ENCODE assay signal across 10 mouse cellular contexts in genomic region chr8:76972947-76973552, GRCm38 (mm10).
A peak's percentile ranks its signal among the peaks of the same experiment; 100 is the strongest.
DNase-seq lines count a peak whose midpoint lies in the region; ATAC-seq lines count a peak whose summit lies in the region.
"Had no signal": no experiment of that assay in that cellular context is flagged by ENCODE, and none has a peak within 500 bp of the region (broad histone marks: within the 10 kb centered on the region; RNA-seq: fewer than 3 reads in every experiment).

No protein-coding gene starts in this region.

- H3K4me2 ChIP-seq in hindbrain, embryonic 14.5 days (replicated peaks) = no peak overlapping the region
- H3K4me2 ChIP-seq in neural tube, embryonic 13.5 days = no peak overlapping the region
- H3K4me2 ChIP-seq: embryonic facial prominence, embryonic 12.5 days had no signal

- WGBS in hindbrain, embryonic 14.5 days = 34% methylated on average over 8 of the region's 8 CpGs
- 52% methylated on average over 8 of the region's 8 CpGs for WGBS in neural tube, embryonic 13.5 days

- H3K27ac ChIP-seq in hindbrain, embryonic 14.5 days = no peak overlapping the region
- H3K27ac ChIP-seq in neural tube, embryonic 13.5 days (replicated peaks) = no peak overlapping the region; the same call in 1 of the 2 replicates
- H3K27ac ChIP-seq: embryonic facial prominence, embryonic 12.5 days had no signal

- ATAC-seq in hindbrain, embryonic 14.5 days (ENCODE audit: low FRiP score) = peak; percentile 78
- peak; percentile 69; the same call in 1 of the 2 replicates for ATAC-seq in neural tube, embryonic 13.5 days (ENCODE audit: low read depth)
- ATAC-seq in erythroblast, adult 5-6 weeks (replicated peaks; ENCODE audit: low FRiP score, poor library complexity, severe bottlenecking) = no peak

- DNase-seq in frontal cortex, postnatal 10 days (ENCODE audit: low spot score in 2 of 2) = peak; percentile 10 to 24
- no peak for DNase-seq in frontal cortex, postnatal 25 days (ENCODE audit: low spot score in 2 of 2)
- DNase-seq in right cerebral cortex, postnatal 4 days = peak; percentile 43
- no peak for DNase-seq in right cerebral cortex, adult 18-20 months
- DNase-seq in hindbrain, embryonic 14.5 days (ENCODE audit: low spot score) = peak; percentile 59
- DNase-seq in urinary bladder, postnatal 25 days (ENCODE audit: low spot score) = no peak

- peaks cover 5% of the 10 kb centered on the region; the same call in 1 of the 2 replicates for H3K4me1 ChIP-seq in hindbrain, embryonic 14.5 days (replicated peaks; ENCODE audit: control insufficient read depth, insufficient read depth, low read length)
- H3K4me1 ChIP-seq in neural tube, embryonic 13.5 days (replicated peaks) = peaks cover 9% of the 10 kb centered on the region; the same call in 1 of the 2 replicates
- H3K4me1 ChIP-seq: embryonic facial prominence, embryonic 12.5 days had no signal

- no peak overlapping the region for H3K4me3 ChIP-seq in hindbrain, embryonic 14.5 days (replicated peaks; ENCODE audit: low read length)
- H3K4me3 ChIP-seq in neural tube, embryonic 13.5 days = no peak overlapping the region
- H3K4me3 ChIP-seq: embryonic facial prominence, embryonic 12.5 days had no signal

- H3K9ac ChIP-seq in hindbrain, embryonic 14.5 days = no peak overlapping the region
- H3K9ac ChIP-seq in neural tube, embryonic 13.5 days = no peak overlapping the region
- H3K9ac ChIP-seq: embryonic facial prominence, embryonic 12.5 days had no signal

- no peaks in the 10 kb centered on the region for H3K36me3 ChIP-seq in hindbrain, embryonic 14.5 days (replicated peaks; ENCODE audit: control insufficient read depth, insufficient read depth)
- no peaks in the 10 kb centered on the region for H3K36me3 ChIP-seq in neural tube, embryonic 13.5 days
- H3K36me3 ChIP-seq: embryonic facial prominence, embryonic 12.5 days had no signal

- no peaks in the 10 kb centered on the region for H3K9me3 ChIP-seq in hindbrain, embryonic 14.5 days (ENCODE audit: control insufficient read depth, low read length)
- H3K9me3 ChIP-seq in neural tube, embryonic 13.5 days = no peaks in the 10 kb centered on the region
- H3K9me3 ChIP-seq: embryonic facial prominence, embryonic 12.5 days had no signal

- no peaks in the 10 kb centered on the region for H3K27me3 ChIP-seq in hindbrain, embryonic 14.5 days (ENCODE audit: control insufficient read depth, insufficient read depth, low read length)
- H3K27me3 ChIP-seq in neural tube, embryonic 13.5 days = no peaks in the 10 kb centered on the region
- H3K27me3 ChIP-seq: CH12.LX; embryonic facial prominence, embryonic 12.5 days had no signal

Comparison
In these comparisons a context has a peak if more than half of its experiments do, and no peak if none do; other contexts are left out.
1. DNase-seq: peak in frontal cortex, postnatal 10 days (2 of 2), right cerebral cortex, postnatal 4 days (single experiment) and hindbrain, embryonic 14.5 days (single experiment); none in frontal cortex, postnatal 25 days (0 of 2), right cerebral cortex, adult 18-20 months (single experiment) and urinary bladder, postnatal 25 days (single experiment).